Mouse (Mus musculus): ENCODE results near the gene Rdm1. TPM values are rescaled to one million over a fixed set of nuclear protein-coding genes. Genes with fewer than 3 reads are reported as not detected.
"Not testable (repeated sequence)": the region's sequence is repeated elsewhere in the genome, so short reads cannot be mapped to it uniquely, and the experiment has no call there.

Gene Rdm1
- polyA plus RNA-seq, 1 experiment from 2014 or later, result 40.8 TPM

- WGBS, result under 1% methylated on average over 43 of the region's 56 CpGs
- H3K9me3 ChIP-seq (replicated peaks; ENCODE audit: control insufficient read depth, low read length); H3K4me1 ChIP-seq (ENCODE audit: control insufficient read depth, insufficient read depth, low read length); H3K27me3 ChIP-seq (ENCODE audit: control insufficient read depth, insufficient read depth, low read length); H3K36me3 ChIP-seq (ENCODE audit: control insufficient read depth, insufficient read depth, low read length): not testable (repeated sequence)
- peak overlapping the region; percentile 45 for H3K4me2 ChIP-seq (ENCODE audit: low read depth, low read length)
- peak overlapping the region; percentile 66; the same call in 1 of the 2 replicates for H3K9ac ChIP-seq (ENCODE audit: low read length)
- peak overlapping the region; percentile 32 for H3K4me3 ChIP-seq (replicated peaks; ENCODE audit: low read length)
- peak; percentile 81 for ATAC-seq (ENCODE audit: insufficient read depth, low FRiP score)
- H3K27ac ChIP-seq (ENCODE audit: low read length), result peak overlapping the region; percentile 73
Observed at GRCm38 (mm10) chr11:101645411-101646282, 18.7 kb downstream of the Rdm1 start.

- H3K9me3 ChIP-seq (replicated peaks; ENCODE audit: control insufficient read depth, low read length); H3K27me3 ChIP-seq (ENCODE audit: control insufficient read depth, insufficient read depth, low read length); ATAC-seq (ENCODE audit: insufficient read depth, low FRiP score); H3K4me1 ChIP-seq (ENCODE audit: control insufficient read depth, insufficient read depth, low read length); H3K36me3 ChIP-seq (ENCODE audit: control insufficient read depth, insufficient read depth, low read length): not testable (repeated sequence)
- H3K4me3 ChIP-seq (replicated peaks; ENCODE audit: low read length), result peak overlapping the region; percentile 32
- peak overlapping the region; percentile 66 for H3K9ac ChIP-seq (ENCODE audit: low read length)
- peak overlapping the region; percentile 73 for H3K27ac ChIP-seq (ENCODE audit: low read length)
- 11% methylated on average over 13 of the region's 16 CpGs for WGBS
- H3K4me2 ChIP-seq (ENCODE audit: low read depth, low read length), result peak overlapping the region; percentile 45
Observed at GRCm38 (mm10) chr11:101646283-101646794, 19.3 kb downstream of the Rdm1 start.

- not testable (repeated sequence) for H3K36me3 ChIP-seq (ENCODE audit: control insufficient read depth, insufficient read depth, low read length)
- WGBS, result 94% methylated on average over 10 of the region's 10 CpGs
Observed at GRCm38 (mm10) chr11:101647093-101647492, 20.1 kb downstream of the Rdm1 start.

GRCm38 (mm10) chr11:101656356-101656755 is 29.4 kb downstream of the Rdm1 start:
- no peaks in the 10 kb centered on the region for H3K36me3 ChIP-seq (ENCODE audit: control insufficient read depth, insufficient read depth, low read length)
- no peaks in the 10 kb centered on the region for H3K27me3 ChIP-seq (ENCODE audit: control insufficient read depth, insufficient read depth, low read length)
- WGBS, result 78% methylated on average over 4 of the region's 4 CpGs
- ATAC-seq (ENCODE audit: insufficient read depth, low FRiP score), result no peak
- no peaks in the 10 kb centered on the region for H3K9me3 ChIP-seq (replicated peaks; ENCODE audit: control insufficient read depth, low read length)
- no peak overlapping the region for H3K4me2 ChIP-seq (ENCODE audit: low read depth, low read length)
- no peak overlapping the region for H3K27ac ChIP-seq (ENCODE audit: low read length)
- peaks cover 3% of the 10 kb centered on the region; the same call in 1 of the 2 replicates for H3K4me1 ChIP-seq (ENCODE audit: control insufficient read depth, insufficient read depth, low read length)
- no peak overlapping the region for H3K4me3 ChIP-seq (replicated peaks; ENCODE audit: low read length)
- H3K9ac ChIP-seq (ENCODE audit: low read length), result no peak overlapping the region

More at GRCm38 (mm10) chr11:101647093-101647492, 20.1 kb downstream of the Rdm1 start:
- H3K4me2 ChIP-seq (ENCODE audit: low read depth, low read length); H3K9me3 ChIP-seq (replicated peaks; ENCODE audit: control insufficient read depth, low read length); ATAC-seq (ENCODE audit: insufficient read depth, low FRiP score); H3K9ac ChIP-seq (ENCODE audit: low read length); H3K27ac ChIP-seq (ENCODE audit: low read length); H3K27me3 ChIP-seq (ENCODE audit: control insufficient read depth, insufficient read depth, low read length); H3K4me1 ChIP-seq (ENCODE audit: control insufficient read depth, insufficient read depth, low read length); H3K4me3 ChIP-seq (replicated peaks; ENCODE audit: low read length): not testable (repeated sequence)

- WGBS, result 3% methylated on average over 3 of the region's 3 CpGs
- peak overlapping the region; percentile 96 for H3K27ac ChIP-seq (ENCODE audit: low read length)
- peak overlapping the region; percentile 17 for H3K4me3 ChIP-seq (replicated peaks; ENCODE audit: low read length)
- peaks cover 3% of the 10 kb centered on the region; the same call in 1 of the 2 replicates for H3K4me1 ChIP-seq (ENCODE audit: control insufficient read depth, insufficient read depth, low read length)
- peak overlapping the region; percentile 46 for H3K4me2 ChIP-seq (ENCODE audit: low read depth, low read length)
- H3K9ac ChIP-seq (ENCODE audit: low read length), result peak overlapping the region; percentile 78
- H3K36me3 ChIP-seq (ENCODE audit: control insufficient read depth, insufficient read depth, low read length), result no peaks in the 10 kb centered on the region
- no peaks in the 10 kb centered on the region for H3K9me3 ChIP-seq (replicated peaks; ENCODE audit: control insufficient read depth, low read length)
- no peaks in the 10 kb centered on the region for H3K27me3 ChIP-seq (ENCODE audit: control insufficient read depth, insufficient read depth, low read length)
- ATAC-seq (ENCODE audit: insufficient read depth, low FRiP score), result peak; percentile 21; the same call in 1 of the 2 replicates
Observed at GRCm38 (mm10) chr11:101657528-101657885, 30.5 kb downstream of the Rdm1 start.

- peak overlapping the region; percentile 96 for H3K27ac ChIP-seq (ENCODE audit: low read length)
- H3K27me3 ChIP-seq (ENCODE audit: control insufficient read depth, insufficient read depth, low read length); H3K9me3 ChIP-seq (replicated peaks; ENCODE audit: control insufficient read depth, low read length); H3K4me1 ChIP-seq (ENCODE audit: control insufficient read depth, insufficient read depth, low read length); H3K36me3 ChIP-seq (ENCODE audit: control insufficient read depth, insufficient read depth, low read length): not testable (repeated sequence)
- WGBS, result under 1% methylated on average over 38 of the region's 40 CpGs
- H3K9ac ChIP-seq (ENCODE audit: low read length), result peak overlapping the region; percentile 78
- ATAC-seq (ENCODE audit: insufficient read depth, low FRiP score), result peak; percentile 91
- peak overlapping the region; percentile 17 for H3K4me3 ChIP-seq (replicated peaks; ENCODE audit: low read length)
- peak overlapping the region; percentile 46 for H3K4me2 ChIP-seq (ENCODE audit: low read depth, low read length)
Observed at GRCm38 (mm10) chr11:101657886-101658750, 31.1 kb downstream of the Rdm1 start.

- WGBS, result 26% methylated on average over 10 of the region's 10 CpGs
- ATAC-seq (ENCODE audit: insufficient read depth, low FRiP score), result no peak
- no peak overlapping the region for H3K4me2 ChIP-seq (ENCODE audit: low read depth, low read length)
Observed at GRCm38 (mm10) chr11:101658751-101659558, 32.0 kb downstream of the Rdm1 start.

GRCm38 (mm10) chr11:101661191-101661590 is 34.2 kb downstream of the Rdm1 start:
- Histone ChIP-seq H3K4me2 (ENCODE audit: low read depth, low read length) (no peak overlapping the region), H3K36me3 (ENCODE audit: control insufficient read depth, insufficient read depth, low read length) (no peaks in the 10 kb centered on the region), H3K27ac (ENCODE audit: low read length) (no peak overlapping the region), H3K4me1 (ENCODE audit: control insufficient read depth, insufficient read depth, low read length) (peaks cover 3% of the 10 kb centered on the region; the same call in 1 of the 2 replicates), H3K9ac (ENCODE audit: low read length) (no peak overlapping the region), H3K27me3 (ENCODE audit: control insufficient read depth, insufficient read depth, low read length) (no peaks in the 10 kb centered on the region), H3K4me3 (replicated peaks; ENCODE audit: low read length) (no peak overlapping the region), H3K9me3 (replicated peaks; ENCODE audit: control insufficient read depth, low read length) (no peaks in the 10 kb centered on the region)
- no peak for ATAC-seq (ENCODE audit: insufficient read depth, low FRiP score)
- 64% methylated on average over 7 of the region's 7 CpGs for WGBS

More at GRCm38 (mm10) chr11:101658751-101659558, 32.0 kb downstream of the Rdm1 start:
- H3K36me3 ChIP-seq (ENCODE audit: control insufficient read depth, insufficient read depth, low read length), result no peaks in the 10 kb centered on the region
- H3K9ac ChIP-seq (ENCODE audit: low read length), result no peak overlapping the region
- H3K27ac ChIP-seq (ENCODE audit: low read length), result peak overlapping the region; percentile 77
- no peak overlapping the region for H3K4me3 ChIP-seq (replicated peaks; ENCODE audit: low read length)
- H3K4me1 ChIP-seq (ENCODE audit: control insufficient read depth, insufficient read depth, low read length), result peaks cover 3% of the 10 kb centered on the region; the same call in 1 of the 2 replicates
- H3K9me3 ChIP-seq (replicated peaks; ENCODE audit: control insufficient read depth, low read length), result no peaks in the 10 kb centered on the region
- H3K27me3 ChIP-seq (ENCODE audit: control insufficient read depth, insufficient read depth, low read length), result no peaks in the 10 kb centered on the region

All from stomach, embryonic 16.5 days (tissue).